Mouse (Mus musculus): Measurements from ENCODE around the gene Hdac8.

GRCm38 (mm10) chrX:102353412-102353811 is 151.7 kb downstream of the Hdac8 start:
- no peak for TF ChIP-seq RCOR1 (IDR thresholded peaks at IDR 0.05; ENCODE audit: low read depth, low read length)
- TF ChIP-seq TCF12 (IDR thresholded peaks at IDR 0.05; ENCODE audit: low read depth, low read length): no peak
- TF ChIP-seq ZKSCAN1 (IDR thresholded peaks at IDR 0.05; ENCODE audit: low read depth, low read length): no peak
- no peak for TF ChIP-seq POLR2AphosphoS2 (IDR thresholded peaks at IDR 0.05; ENCODE audit: low read length)
- no peak for TF ChIP-seq CTCF (IDR thresholded peaks at IDR 0.05 in 2 of 3, conservative IDR thresholded peaks at IDR 0.05 in 1 of 3; ENCODE audit: control insufficient read depth in 1 of 3, insufficient read depth in 1 of 3, low read depth in 2 of 3, low read length in 3 of 3, poor library complexity in 1 of 3, severe bottlenecking in 1 of 3)

Data from MEL (cell line).